Mouse (Mus musculus): ENCODE data around the gene Glycam1. TPM values are rescaled to one million over a fixed set of nuclear protein-coding genes. Genes with fewer than 3 reads are reported as not detected.

Gene Glycam1
- polyA plus RNA-seq, 1 experiment from 2014 or later: not detected

DNA sequence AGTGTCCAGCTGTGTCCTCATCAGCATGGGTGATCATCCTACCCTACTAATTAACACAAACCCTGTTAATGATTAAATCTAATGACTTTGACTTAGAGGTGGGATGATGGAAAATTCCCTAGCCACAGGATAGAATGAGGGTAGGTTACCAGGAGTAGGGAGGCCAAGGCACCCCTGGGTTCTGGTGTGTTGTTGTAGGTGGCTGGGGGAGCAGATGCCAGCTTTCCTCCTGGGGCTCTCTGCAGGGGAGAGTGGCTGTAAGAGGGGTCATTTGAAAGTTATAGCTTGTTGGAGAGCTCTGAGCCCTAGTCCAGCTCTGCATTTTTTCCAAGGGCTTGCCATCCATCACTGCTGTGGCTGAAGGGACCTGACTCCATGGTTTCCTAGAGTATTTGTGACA, 22.4 kb downstream of the Glycam1 start:
- no peak overlapping the region for H3K27ac ChIP-seq (ENCODE audit: low read depth)
- H3K4me1 ChIP-seq (replicated peaks; ENCODE audit: control insufficient read depth, insufficient read depth, low read length): no peaks in the 10 kb centered on the region
- no peak overlapping the region for H3K4me3 ChIP-seq (ENCODE audit: low read depth, low read length)
- DNase-seq (ENCODE audit: low spot score) (peak; percentile 32), ATAC-seq (replicated peaks; ENCODE audit: low FRiP score, low TSS enrichment, low read depth) (no peak)
- no peaks in the 10 kb centered on the region for H3K9me3 ChIP-seq (ENCODE audit: control insufficient read depth, low read length)
- no peak overlapping the region for H3K9ac ChIP-seq (ENCODE audit: low read length)
- no peaks in the 10 kb centered on the region for H3K36me3 ChIP-seq (ENCODE audit: control insufficient read depth, insufficient read depth, low read length)
- H3K4me2 ChIP-seq (ENCODE audit: low read length): no peak overlapping the region
- peaks cover 8% of the 10 kb centered on the region; the same call in 1 of the 2 replicates for H3K27me3 ChIP-seq (replicated peaks; ENCODE audit: control insufficient read depth, insufficient read depth, low read length)

DNA sequence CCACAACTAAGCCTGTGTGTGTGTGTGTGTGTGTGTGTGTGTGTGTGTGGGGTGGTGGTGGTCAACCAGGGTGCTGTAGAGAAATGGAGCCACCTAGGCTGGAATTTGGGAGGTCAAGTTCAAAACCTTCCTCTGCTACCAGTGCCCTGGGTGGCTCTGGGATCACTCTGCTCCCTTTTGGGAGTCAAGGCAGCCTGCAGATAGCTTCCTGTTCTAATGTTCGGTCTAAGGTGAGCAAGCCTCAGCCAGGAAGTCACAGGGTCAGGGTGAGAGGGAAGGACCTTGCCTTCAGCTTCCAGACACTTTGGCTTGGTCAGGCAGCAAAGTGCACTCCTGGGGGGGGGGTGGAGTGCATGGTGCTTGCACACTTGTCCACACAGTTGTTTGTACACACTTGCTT, 24.2 kb downstream of the Glycam1 start:
- DNase-seq (ENCODE audit: low spot score): no peak
- no peak for ATAC-seq (replicated peaks; ENCODE audit: low FRiP score, low TSS enrichment, low read depth)
- Histone ChIP-seq H3K4me1 (replicated peaks; ENCODE audit: control insufficient read depth, insufficient read depth, low read length) (0 out of 2 replicates have a peak, but pooled peaks cover 2% of the 10 kb centered on the region), H3K9ac (ENCODE audit: low read length) (no peak overlapping the region), H3K36me3 (ENCODE audit: control insufficient read depth, insufficient read depth, low read length) (no peaks in the 10 kb centered on the region), H3K4me2 (ENCODE audit: low read length) (no peak overlapping the region), H3K27ac (ENCODE audit: low read depth) (no peak overlapping the region), H3K4me3 (ENCODE audit: low read depth, low read length) (no peak overlapping the region), H3K27me3 (replicated peaks; ENCODE audit: control insufficient read depth, insufficient read depth, low read length) (peaks cover 19% of the 10 kb centered on the region; the same call in 1 of the 2 replicates), H3K9me3 (ENCODE audit: control insufficient read depth, low read length) (no peaks in the 10 kb centered on the region)
- WGBS: 75% methylated on average over 1 of the region's 1 CpGs

DNA sequence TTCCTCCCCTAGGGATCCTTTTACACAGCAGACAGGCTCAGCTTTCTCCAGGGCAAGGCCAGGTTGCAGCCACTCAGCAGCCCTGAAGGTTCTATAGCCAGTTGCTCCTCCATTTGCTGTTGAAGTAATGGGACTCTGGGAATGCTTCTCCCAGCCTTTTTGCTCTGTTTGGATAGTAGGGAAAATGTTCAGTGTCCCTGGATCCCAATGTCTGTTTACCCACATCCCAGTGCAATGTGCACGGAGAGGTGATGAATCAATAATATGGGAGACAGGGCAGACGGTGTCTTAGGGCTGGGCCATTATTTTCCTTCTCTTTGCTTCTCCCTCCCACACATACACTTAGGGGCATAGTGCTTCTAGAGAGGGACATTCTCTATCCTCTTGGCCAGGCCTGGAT, 25.6 kb downstream of the Glycam1 start:
- H3K36me3 ChIP-seq (ENCODE audit: control insufficient read depth, insufficient read depth, low read length): no peaks in the 10 kb centered on the region
- H3K9me3 ChIP-seq (ENCODE audit: control insufficient read depth, low read length): no peaks in the 10 kb centered on the region
- H3K4me3 ChIP-seq (ENCODE audit: low read depth, low read length): no peak overlapping the region
- H3K27ac ChIP-seq (ENCODE audit: low read depth): no peak overlapping the region
- 28% methylated on average over 2 of the region's 2 CpGs for WGBS
- no peak overlapping the region for H3K4me2 ChIP-seq (ENCODE audit: low read length)
- ATAC-seq (replicated peaks; ENCODE audit: low FRiP score, low TSS enrichment, low read depth) (no peak), DNase-seq (ENCODE audit: low spot score) (no peak)
- H3K4me1 ChIP-seq (replicated peaks; ENCODE audit: control insufficient read depth, insufficient read depth, low read length): 0 out of 2 replicates have a peak, but pooled peaks cover 2% of the 10 kb centered on the region
- H3K27me3 ChIP-seq (replicated peaks; ENCODE audit: control insufficient read depth, insufficient read depth, low read length): peaks cover 21% of the 10 kb centered on the region; the same call in 1 of the 2 replicates
- no peak overlapping the region for H3K9ac ChIP-seq (ENCODE audit: low read length)

DNA sequence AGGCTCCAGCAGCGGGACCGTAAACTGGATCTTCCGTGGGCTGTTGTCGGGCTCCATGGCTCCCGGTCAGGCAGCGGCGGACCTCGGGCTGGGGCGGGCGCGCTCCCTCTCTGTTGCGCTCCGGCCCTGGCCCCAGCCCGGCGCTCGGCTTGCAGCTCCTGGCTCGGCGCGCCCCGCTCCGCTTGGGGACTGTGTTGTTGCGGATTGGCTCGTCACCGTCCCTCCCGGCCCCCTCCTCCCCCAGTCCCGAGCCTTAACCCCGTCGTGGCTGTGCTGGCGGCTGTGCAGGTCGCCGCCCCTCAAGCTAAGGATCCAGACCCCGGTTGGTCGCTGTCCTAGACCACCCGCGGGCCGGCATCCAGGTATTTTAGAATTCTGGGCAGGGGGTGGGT, 27.1 kb downstream of the Glycam1 start, which contains the start of gene Ppp1r1a:
Ppp1r1a (minus strand) TSS at position 182 of the 392 bp plus-strand sequence.
- Histone ChIP-seq H3K36me3 (ENCODE audit: control insufficient read depth, insufficient read depth, low read length) (no peaks in the 10 kb centered on the region), H3K4me3 (ENCODE audit: low read depth, low read length) (peak within 1 kb of the TSS; percentile 57), H3K27me3 (replicated peaks; ENCODE audit: control insufficient read depth, insufficient read depth, low read length) (peaks cover 21% of the 10 kb centered on the region; the same call in 1 of the 2 replicates), H3K9ac (ENCODE audit: low read length) (peak within 1 kb of the TSS; percentile 51), H3K4me1 (replicated peaks; ENCODE audit: control insufficient read depth, insufficient read depth, low read length) (0 out of 2 replicates have a peak, but pooled peaks cover 2% of the 10 kb centered on the region), H3K27ac (ENCODE audit: low read depth) (no peak within 1 kb of the TSS), H3K4me2 (ENCODE audit: low read length) (peak within 1 kb of the TSS; percentile 98), H3K9me3 (ENCODE audit: control insufficient read depth, low read length) (no peaks in the 10 kb centered on the region)
- WGBS: under 1% methylated on average over 36 of the region's 36 CpGs
- ATAC-seq (replicated peaks; ENCODE audit: low FRiP score, low TSS enrichment, low read depth) (peak; percentile 76), DNase-seq (ENCODE audit: low spot score) (peak; percentile 71)

DNA sequence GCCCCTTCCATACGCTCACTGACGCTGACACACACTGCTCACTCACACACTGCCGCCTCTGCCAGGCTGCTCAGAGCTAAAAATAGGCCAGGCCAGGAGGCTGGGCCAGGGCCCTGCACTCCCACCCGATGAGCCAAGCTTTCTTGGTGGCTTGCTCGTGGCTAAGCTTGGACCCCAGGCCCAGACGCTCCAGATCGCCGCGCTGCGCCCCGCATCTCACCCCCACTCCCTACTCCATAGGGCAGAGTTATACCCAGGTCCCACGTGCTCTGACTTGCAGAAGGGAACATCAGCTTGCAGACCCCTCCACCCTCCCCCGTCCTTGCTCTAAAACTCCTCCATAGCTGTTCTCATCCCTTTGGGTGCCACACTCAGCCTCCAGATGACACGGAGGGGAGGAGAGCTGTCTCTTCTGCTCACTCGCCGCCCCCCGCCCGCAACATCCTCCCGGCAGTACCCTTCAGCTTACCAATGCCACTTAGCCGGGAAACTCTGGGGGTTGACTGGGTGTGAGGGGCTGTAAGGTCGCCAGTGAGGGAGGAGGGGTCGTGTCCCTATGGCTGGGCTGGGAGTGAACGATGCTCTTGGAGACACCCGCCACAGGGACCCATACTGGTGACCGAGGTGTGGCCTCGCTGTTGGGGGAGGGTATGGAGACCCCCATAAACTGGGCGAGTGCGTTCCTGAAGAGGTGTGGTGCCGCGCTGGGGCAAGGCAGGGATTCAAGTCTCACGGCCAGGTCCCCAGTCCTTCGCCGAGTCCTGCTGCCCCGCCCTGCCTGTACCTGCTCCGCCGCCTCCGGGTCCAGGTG, 27.7 kb downstream of the Glycam1 start:
- no peaks in the 10 kb centered on the region for H3K9me3 ChIP-seq (ENCODE audit: control insufficient read depth, low read length)
- H3K4me2 ChIP-seq (ENCODE audit: low read length): peak overlapping the region; percentile 98
- ATAC-seq (replicated peaks; ENCODE audit: low FRiP score, low TSS enrichment, low read depth): peak; percentile 48
- H3K4me1 ChIP-seq (replicated peaks; ENCODE audit: control insufficient read depth, insufficient read depth, low read length): 0 out of 2 replicates have a peak, but pooled peaks cover 2% of the 10 kb centered on the region
- no peak overlapping the region for H3K27ac ChIP-seq (ENCODE audit: low read depth)
- peak overlapping the region; percentile 51 for H3K9ac ChIP-seq (ENCODE audit: low read length)
- DNase-seq (ENCODE audit: low spot score): no peak
- H3K4me3 ChIP-seq (ENCODE audit: low read depth, low read length): peak overlapping the region; percentile 57
- peaks cover 21% of the 10 kb centered on the region; the same call in 1 of the 2 replicates for H3K27me3 ChIP-seq (replicated peaks; ENCODE audit: control insufficient read depth, insufficient read depth, low read length)
- no peaks in the 10 kb centered on the region for H3K36me3 ChIP-seq (ENCODE audit: control insufficient read depth, insufficient read depth, low read length)
- WGBS: 5% methylated on average over 28 of the region's 37 CpGs

DNA sequence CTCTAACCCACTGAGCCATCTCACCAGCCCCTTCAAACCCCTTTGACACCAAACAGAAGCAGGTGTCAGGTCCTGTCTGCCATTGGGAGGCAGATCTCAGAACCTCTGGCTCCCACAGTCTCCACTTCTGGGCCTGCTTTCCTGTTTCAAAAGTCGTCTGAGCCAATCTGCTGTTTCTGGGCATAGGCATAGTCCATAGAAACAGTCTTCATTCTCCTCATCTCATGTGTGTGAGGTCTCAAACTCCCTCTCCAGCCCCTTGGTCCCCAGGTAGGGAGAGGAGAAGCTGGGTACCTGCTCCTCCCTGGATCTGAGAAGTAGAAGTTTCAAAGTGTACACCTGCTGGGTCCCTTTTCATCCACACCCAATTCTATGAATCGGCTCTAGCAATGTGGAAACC, 28.4 kb downstream of the Glycam1 start:
- ATAC-seq (replicated peaks; ENCODE audit: low FRiP score, low TSS enrichment, low read depth): no peak
- Histone ChIP-seq H3K4me2 (ENCODE audit: low read length) (peak overlapping the region; percentile 98; the same call in 1 of the 2 replicates), H3K27me3 (replicated peaks; ENCODE audit: control insufficient read depth, insufficient read depth, low read length) (peaks cover 21% of the 10 kb centered on the region; the same call in 1 of the 2 replicates), H3K36me3 (ENCODE audit: control insufficient read depth, insufficient read depth, low read length) (no peaks in the 10 kb centered on the region), H3K9me3 (ENCODE audit: control insufficient read depth, low read length) (no peaks in the 10 kb centered on the region), H3K27ac (ENCODE audit: low read depth) (no peak overlapping the region), H3K4me1 (replicated peaks; ENCODE audit: control insufficient read depth, insufficient read depth, low read length) (0 out of 2 replicates have a peak, but pooled peaks cover 2% of the 10 kb centered on the region), H3K9ac (ENCODE audit: low read length) (no peak overlapping the region), H3K4me3 (ENCODE audit: low read depth, low read length) (no peak overlapping the region; the same call in 1 of the 2 replicates)
- 36% methylated on average over 2 of the region's 2 CpGs for WGBS
- no peak for DNase-seq (ENCODE audit: low spot score)

DNA sequence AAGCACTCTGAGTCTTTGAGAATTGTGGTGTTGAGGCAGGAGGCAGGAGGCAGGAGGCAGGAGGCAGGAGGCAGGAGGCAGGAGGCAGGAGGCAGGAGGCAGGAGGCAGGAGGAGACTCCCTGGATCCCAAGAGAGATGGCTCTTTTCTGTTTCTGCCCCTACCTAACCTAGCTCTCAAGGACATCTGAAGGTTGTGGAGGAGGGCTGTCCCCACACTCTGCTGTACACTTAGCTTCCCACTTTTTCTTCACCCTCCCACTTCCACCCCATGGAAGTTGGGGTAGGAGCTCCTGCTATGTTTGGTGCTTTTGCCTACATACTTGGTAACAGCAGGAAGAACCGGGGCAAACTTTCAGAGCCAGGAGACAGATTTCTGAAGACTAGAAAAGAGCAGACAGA, 29.1 kb downstream of the Glycam1 start:
- no peak overlapping the region for H3K9ac ChIP-seq (ENCODE audit: low read length)
- no peak for ATAC-seq (replicated peaks; ENCODE audit: low FRiP score, low TSS enrichment, low read depth)

DNA sequence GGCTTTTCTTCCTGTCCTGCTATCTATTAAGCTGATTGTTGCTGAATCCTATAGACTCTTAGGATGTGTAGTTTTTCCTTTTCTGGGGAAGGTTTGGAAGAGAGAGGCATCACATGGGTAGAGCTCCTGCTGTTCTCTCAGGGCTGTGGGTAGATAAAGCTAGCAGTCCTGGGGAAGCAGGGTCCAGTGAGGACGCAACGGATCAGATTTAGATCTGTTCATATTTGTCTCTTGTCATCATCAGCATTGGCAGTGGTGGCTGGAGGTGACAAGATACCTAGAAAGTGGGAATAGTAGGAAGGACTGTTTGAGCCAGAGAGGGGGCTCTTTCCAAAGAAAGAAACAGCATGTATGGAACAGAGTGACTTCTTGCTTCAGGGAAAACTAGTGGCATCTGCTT, 29.9 kb downstream of the Glycam1 start:
- no peak overlapping the region for H3K4me2 ChIP-seq (ENCODE audit: low read length)
- H3K4me1 ChIP-seq (replicated peaks; ENCODE audit: control insufficient read depth, insufficient read depth, low read length): 0 out of 2 replicates have a peak, but pooled peaks cover 2% of the 10 kb centered on the region
- WGBS: 83% methylated on average over 2 of the region's 2 CpGs
- ATAC-seq (replicated peaks; ENCODE audit: low FRiP score, low TSS enrichment, low read depth): no peak
- H3K36me3 ChIP-seq (ENCODE audit: control insufficient read depth, insufficient read depth, low read length): no peaks in the 10 kb centered on the region
- H3K9me3 ChIP-seq (ENCODE audit: control insufficient read depth, low read length): no peaks in the 10 kb centered on the region
- no peak overlapping the region for H3K9ac ChIP-seq (ENCODE audit: low read length)
- DNase-seq (ENCODE audit: low spot score): no peak
- no peak overlapping the region for H3K4me3 ChIP-seq (ENCODE audit: low read depth, low read length)
- H3K27ac ChIP-seq (ENCODE audit: low read depth): no peak overlapping the region
- H3K27me3 ChIP-seq (replicated peaks; ENCODE audit: control insufficient read depth, insufficient read depth, low read length): peaks cover 21% of the 10 kb centered on the region; the same call in 1 of the 2 replicates

More for the DNA sequence above, 29.1 kb downstream of the Glycam1 start:
- no peaks in the 10 kb centered on the region for H3K36me3 ChIP-seq (ENCODE audit: control insufficient read depth, insufficient read depth, low read length)
- DNase-seq (ENCODE audit: low spot score): no peak
- H3K4me3 ChIP-seq (ENCODE audit: low read depth, low read length): no peak overlapping the region
- peaks cover 21% of the 10 kb centered on the region; the same call in 1 of the 2 replicates for H3K27me3 ChIP-seq (replicated peaks; ENCODE audit: control insufficient read depth, insufficient read depth, low read length)
- 68% methylated on average over 1 of the region's 1 CpGs for WGBS
- no peak overlapping the region for H3K27ac ChIP-seq (ENCODE audit: low read depth)
- no peaks in the 10 kb centered on the region for H3K9me3 ChIP-seq (ENCODE audit: control insufficient read depth, low read length)
- H3K4me1 ChIP-seq (replicated peaks; ENCODE audit: control insufficient read depth, insufficient read depth, low read length): 0 out of 2 replicates have a peak, but pooled peaks cover 2% of the 10 kb centered on the region
- H3K4me2 ChIP-seq (ENCODE audit: low read length): no peak overlapping the region
